Mouse (Mus musculus): ENCODE measurements around the gene Dhx58. TPM values are rescaled to one million over a fixed set of nuclear protein-coding genes. Genes with fewer than 3 reads are reported as not detected.

The Dhx58 gene
- polyA plus RNA-seq, 1 experiment from 2014 or later = 3.8 TPM

- Histone ChIP-seq H3K27ac (peak overlapping the region; percentile 75), H3K4me3 (no peak overlapping the region), H3K36me3 (peaks cover 34% of the 10 kb centered on the region), H3K9me3 (no peaks in the 10 kb centered on the region), H3K9ac (no peak overlapping the region), H3K27me3 (no peaks in the 10 kb centered on the region), H3K4me2 (no peak overlapping the region), H3K4me1 (peaks cover 43% of the 10 kb centered on the region)
- WGBS = 67% methylated on average over 5 of the region's 5 CpGs
- ATAC-seq (ENCODE audit: borderline replicate concordance, extremely low read depth, low FRiP score, low TSS enrichment) = no peak
These were observed 16.3 kb upstream of the Dhx58 start for GRCm38 (mm10) chr11:100720345-100720744.

GRCm38 (mm10) chr11:100719893-100720292 lies 15.8 kb upstream of the Dhx58 start:
- no peak for ATAC-seq (ENCODE audit: borderline replicate concordance, extremely low read depth, low FRiP score, low TSS enrichment)
- H3K4me2 ChIP-seq = no peak overlapping the region
- H3K27me3 ChIP-seq = no peaks in the 10 kb centered on the region
- peaks cover 38% of the 10 kb centered on the region for H3K4me1 ChIP-seq
- no peak overlapping the region for H3K27ac ChIP-seq
- H3K9ac ChIP-seq = no peak overlapping the region
- peaks cover 37% of the 10 kb centered on the region for H3K36me3 ChIP-seq
- 75% methylated on average over 11 of the region's 11 CpGs for WGBS
- no peaks in the 10 kb centered on the region for H3K9me3 ChIP-seq
- H3K4me3 ChIP-seq = no peak overlapping the region

GRCm38 (mm10) chr11:100719312-100719711 lies 15.2 kb upstream of the Dhx58 start:
- H3K9ac ChIP-seq = no peak overlapping the region
- no peaks in the 10 kb centered on the region for H3K9me3 ChIP-seq
- no peak overlapping the region for H3K27ac ChIP-seq
- peaks cover 34% of the 10 kb centered on the region for H3K4me1 ChIP-seq
- no peak overlapping the region for H3K4me2 ChIP-seq
- 69% methylated on average over 3 of the region's 3 CpGs for WGBS
- H3K36me3 ChIP-seq = peaks cover 37% of the 10 kb centered on the region
- H3K27me3 ChIP-seq = no peaks in the 10 kb centered on the region
- no peak overlapping the region for H3K4me3 ChIP-seq
- no peak for ATAC-seq (ENCODE audit: borderline replicate concordance, extremely low read depth, low FRiP score, low TSS enrichment)

- Histone ChIP-seq H3K27ac (no peak overlapping the region), H3K9me3 (no peaks in the 10 kb centered on the region), H3K4me2 (no peak overlapping the region), H3K4me1 (peaks cover 37% of the 10 kb centered on the region), H3K9ac (no peak overlapping the region), H3K27me3 (no peaks in the 10 kb centered on the region), H3K4me3 (no peak overlapping the region), H3K36me3 (peaks cover 37% of the 10 kb centered on the region)
- 93% methylated on average over 4 of the region's 4 CpGs for WGBS
- ATAC-seq (ENCODE audit: borderline replicate concordance, extremely low read depth, low FRiP score, low TSS enrichment) = no peak
These were observed 14.8 kb upstream of the Dhx58 start for GRCm38 (mm10) chr11:100718866-100719265.

GRCm38 (mm10) chr11:100718462-100718861 lies 14.4 kb upstream of the Dhx58 start:
- no peaks in the 10 kb centered on the region for H3K27me3 ChIP-seq
- no peak for ATAC-seq (ENCODE audit: borderline replicate concordance, extremely low read depth, low FRiP score, low TSS enrichment)
- peaks cover 37% of the 10 kb centered on the region for H3K36me3 ChIP-seq
- H3K4me3 ChIP-seq = no peak overlapping the region
- WGBS = 87% methylated on average over 7 of the region's 7 CpGs
- no peak overlapping the region for H3K27ac ChIP-seq
- no peak overlapping the region for H3K4me2 ChIP-seq
- H3K9ac ChIP-seq = no peak overlapping the region
- H3K4me1 ChIP-seq = peaks cover 41% of the 10 kb centered on the region
- no peaks in the 10 kb centered on the region for H3K9me3 ChIP-seq

- H3K4me2 ChIP-seq = no peak overlapping the region
- H3K27me3 ChIP-seq = no peaks in the 10 kb centered on the region
- H3K36me3 ChIP-seq = peaks cover 37% of the 10 kb centered on the region
- ATAC-seq (ENCODE audit: borderline replicate concordance, extremely low read depth, low FRiP score, low TSS enrichment) = no peak
- H3K4me1 ChIP-seq = peaks cover 44% of the 10 kb centered on the region
- 82% methylated on average over 3 of the region's 3 CpGs for WGBS
- no peaks in the 10 kb centered on the region for H3K9me3 ChIP-seq
- H3K4me3 ChIP-seq = no peak overlapping the region
- H3K27ac ChIP-seq = no peak overlapping the region
- no peak overlapping the region for H3K9ac ChIP-seq
These were observed 12.6 kb upstream of the Dhx58 start for GRCm38 (mm10) chr11:100716649-100717048.

GRCm38 (mm10) chr11:100714948-100715347 lies 10.9 kb upstream of the Dhx58 start:
- no peaks in the 10 kb centered on the region for H3K9me3 ChIP-seq
- H3K9ac ChIP-seq = no peak overlapping the region
- H3K4me1 ChIP-seq = peaks cover 38% of the 10 kb centered on the region
- ATAC-seq (ENCODE audit: borderline replicate concordance, extremely low read depth, low FRiP score, low TSS enrichment) = no peak
- H3K27me3 ChIP-seq = no peaks in the 10 kb centered on the region
- H3K27ac ChIP-seq = no peak overlapping the region
- 84% methylated on average over 6 of the region's 6 CpGs for WGBS
- H3K4me3 ChIP-seq = no peak overlapping the region
- H3K36me3 ChIP-seq = peaks cover 40% of the 10 kb centered on the region
- H3K4me2 ChIP-seq = no peak overlapping the region

GRCm38 (mm10) chr11:100714534-100714915 lies 10.5 kb upstream of the Dhx58 start:
- Histone ChIP-seq H3K36me3 (peaks cover 42% of the 10 kb centered on the region), H3K4me2 (peak overlapping the region; percentile 65), H3K9ac (peak overlapping the region; percentile 48; the same call in 1 of the 2 replicates), H3K9me3 (no peaks in the 10 kb centered on the region), H3K4me1 (peaks cover 34% of the 10 kb centered on the region), H3K4me3 (no peak overlapping the region), H3K27ac (peak overlapping the region; percentile 69), H3K27me3 (no peaks in the 10 kb centered on the region)
- no peak for ATAC-seq (ENCODE audit: borderline replicate concordance, extremely low read depth, low FRiP score, low TSS enrichment)
- WGBS = 42% methylated on average over 6 of the region's 6 CpGs

- Histone ChIP-seq H3K4me1 (peaks cover 32% of the 10 kb centered on the region), H3K9me3 (no peaks in the 10 kb centered on the region), H3K27ac (peak within 1 kb of the TSS; percentile 69), H3K36me3 (peaks cover 48% of the 10 kb centered on the region), H3K27me3 (no peaks in the 10 kb centered on the region), H3K4me2 (peak within 1 kb of the TSS; percentile 82), H3K9ac (peak within 1 kb of the TSS; percentile 48), H3K4me3 (peak within 1 kb of the TSS; percentile 34)
- 7% methylated on average over 37 of the region's 38 CpGs for WGBS
- ATAC-seq (ENCODE audit: borderline replicate concordance, extremely low read depth, low FRiP score, low TSS enrichment) = no peak
These were observed 9.9 kb upstream of the Dhx58 start, which contains the start of gene Hspb9 for GRCm38 (mm10) chr11:100713735-100714533. Gene Hspb9 (plus strand): TSS chr11:100713850.

- peak overlapping the region; percentile 48 for H3K9ac ChIP-seq
- peaks cover 48% of the 10 kb centered on the region for H3K36me3 ChIP-seq
- peak overlapping the region; percentile 34; the same call in 1 of the 2 replicates for H3K4me3 ChIP-seq
- 57% methylated on average over 4 of the region's 4 CpGs for WGBS
- H3K27me3 ChIP-seq = no peaks in the 10 kb centered on the region
- ATAC-seq (ENCODE audit: borderline replicate concordance, extremely low read depth, low FRiP score, low TSS enrichment) = no peak
- peaks cover 32% of the 10 kb centered on the region for H3K4me1 ChIP-seq
- peak overlapping the region; percentile 65 for H3K4me2 ChIP-seq
- peak overlapping the region; percentile 69 for H3K27ac ChIP-seq
- no peaks in the 10 kb centered on the region for H3K9me3 ChIP-seq
These were observed 9.1 kb upstream of the Dhx58 start for GRCm38 (mm10) chr11:100713174-100713573.

GRCm38 (mm10) chr11:100711783-100712615 lies 7.9 kb upstream of the Dhx58 start, which contains the start of gene Kat2a:
Gene Kat2a (minus strand): TSS chr11:100712465.
- H3K9ac ChIP-seq = peak within 1 kb of the TSS; percentile 99
- peak; percentile 88 for ATAC-seq (ENCODE audit: borderline replicate concordance, extremely low read depth, low FRiP score, low TSS enrichment)

GRCm38 (mm10) chr11:100710977-100711376 lies 6.9 kb upstream of the Dhx58 start:
- Histone ChIP-seq H3K9ac (no peak overlapping the region), H3K4me2 (no peak overlapping the region), H3K4me3 (no peak overlapping the region), H3K4me1 (peaks cover 32% of the 10 kb centered on the region), H3K27ac (no peak overlapping the region), H3K27me3 (no peaks in the 10 kb centered on the region), H3K36me3 (peaks cover 51% of the 10 kb centered on the region), H3K9me3 (no peaks in the 10 kb centered on the region)
- ATAC-seq (ENCODE audit: borderline replicate concordance, extremely low read depth, low FRiP score, low TSS enrichment) = no peak
- 75% methylated on average over 4 of the region's 4 CpGs for WGBS

More at GRCm38 (mm10) chr11:100711783-100712615, 7.9 kb upstream of the Dhx58 start, which contains the start of gene Kat2a:
- Histone ChIP-seq H3K4me2 (peak within 1 kb of the TSS; percentile 82), H3K4me3 (peak within 1 kb of the TSS; percentile 100), H3K4me1 (peaks cover 32% of the 10 kb centered on the region), H3K27ac (peak within 1 kb of the TSS; percentile 81), H3K36me3 (peaks cover 47% of the 10 kb centered on the region), H3K27me3 (no peaks in the 10 kb centered on the region), H3K9me3 (no peaks in the 10 kb centered on the region)
- 2% methylated on average over 47 of the region's 48 CpGs for WGBS

Data from lung, embryonic 15.5 days (tissue).